Mouse (Mus musculus) Muller cell, postnatal 12 days (primary cell): ENCODE results near the gene Capn1.
A peak's percentile ranks its signal among the peaks of the same experiment; 100 is the strongest.

Source experiments
- DNase-seq: peaks from one replicate; pipeline ENCODE4 v3.0.0-alpha.2; 2015; ENCODE audit errors: inconsistent ontology term

Gene Capn1

DNA sequence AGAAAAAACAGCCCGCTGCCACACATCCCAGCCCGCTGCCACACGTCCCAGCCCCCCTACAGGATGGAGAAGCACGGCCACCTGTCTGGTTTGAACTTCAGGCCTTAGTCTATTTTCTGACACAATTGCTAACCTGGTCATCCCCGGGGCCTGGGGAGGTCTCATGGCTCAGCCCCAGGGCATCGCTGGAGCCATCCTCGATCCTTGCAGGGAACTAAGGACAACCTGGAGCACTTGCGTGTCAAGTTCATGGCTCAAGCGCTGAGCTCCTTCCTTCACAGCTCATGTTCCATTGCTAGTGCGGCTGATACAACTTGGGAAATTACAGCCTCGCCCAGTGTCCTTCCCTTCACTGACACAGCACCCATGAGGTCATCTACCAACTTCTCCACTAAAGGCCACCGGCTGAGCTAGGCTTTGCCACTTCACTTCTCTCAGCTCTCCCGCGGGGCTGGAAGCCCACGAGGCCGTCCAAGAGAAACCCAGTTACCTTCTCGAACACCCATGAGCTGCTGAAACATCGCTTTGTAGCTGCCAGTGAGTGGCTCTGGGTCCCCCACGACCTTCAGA is 62.4 kb downstream of the Capn1 start:
- DNase-seq, result no peak

GRCm38 (mm10) chr19:5952071-5952691 is 63.5 kb downstream of the Capn1 start:
- DNase-seq, result no peak

GRCm38 (mm10) chr19:5951631-5952030 is 64.1 kb downstream of the Capn1 start:
- DNase-seq, result no peak

DNA sequence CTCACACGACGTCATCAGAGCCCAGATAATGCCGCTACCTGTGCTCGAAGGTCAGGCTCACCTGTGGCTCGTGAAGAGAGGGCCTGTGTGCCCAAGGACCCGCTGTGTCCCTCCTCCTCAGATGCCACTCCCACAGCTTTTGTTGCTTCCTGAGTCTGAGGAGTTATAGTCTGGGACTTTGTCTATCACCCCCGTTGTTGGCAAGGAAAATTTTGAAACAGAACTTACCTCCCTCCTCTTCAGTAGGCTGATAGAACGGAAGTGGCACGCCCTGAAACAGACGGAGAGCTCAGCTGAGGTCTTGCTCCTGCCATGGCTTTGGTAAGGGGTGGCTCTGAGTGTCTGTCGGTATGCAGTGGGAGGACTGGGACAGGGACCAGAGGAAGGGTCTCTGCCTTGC is 65.5 kb downstream of the Capn1 start:
- DNase-seq, result no peak

GRCm38 (mm10) chr19:5945891-5946290 is 69.8 kb downstream of the Capn1 start:
- DNase-seq, result peak; percentile 40

GRCm38 (mm10) chr19:5945027-5945426 is 70.7 kb downstream of the Capn1 start:
- DNase-seq, result no peak

DNA sequence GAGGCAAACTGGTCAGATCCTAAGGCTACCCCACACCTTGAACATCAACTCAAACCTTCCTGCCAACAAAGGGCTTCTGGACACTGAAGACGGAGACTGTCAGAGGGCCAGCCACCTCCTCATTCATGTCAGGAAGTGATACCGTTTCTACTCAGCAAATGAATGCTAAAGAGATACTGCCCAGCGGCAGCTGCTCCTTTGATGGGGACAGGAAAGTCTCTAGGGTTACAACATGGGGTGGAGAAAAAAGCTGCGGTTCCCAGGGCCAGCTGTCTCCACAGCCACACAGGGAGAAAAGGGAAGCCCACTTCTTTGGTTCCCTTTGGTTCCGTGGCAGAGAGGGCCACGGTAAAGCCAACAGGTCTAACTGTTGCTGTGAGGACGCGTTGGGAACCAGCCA is 71.6 kb downstream of the Capn1 start:
- DNase-seq, result no peak

DNA sequence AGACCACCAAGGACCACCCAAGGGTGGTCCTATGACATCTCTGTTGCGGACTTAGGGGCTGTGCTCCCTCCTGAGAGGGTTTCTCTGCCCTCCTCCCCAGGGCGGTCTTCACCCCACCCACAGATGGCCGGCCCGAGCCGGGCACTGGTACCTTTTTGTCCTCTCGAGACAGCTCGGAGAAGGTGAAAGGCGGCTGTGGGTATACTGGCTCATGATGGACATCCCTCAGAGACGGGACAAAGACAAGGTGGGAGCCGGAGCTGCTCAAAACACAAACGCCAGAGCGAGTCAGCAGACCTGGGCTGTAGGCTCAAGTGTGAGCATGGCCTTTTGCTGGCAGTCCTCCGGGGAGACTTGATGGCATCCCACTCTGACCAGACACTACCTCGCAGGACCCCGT is 72.3 kb downstream of the Capn1 start:
- no peak for DNase-seq

- no peak for DNase-seq
Measured at GRCm38 (mm10) chr19:5942581-5942980, 73.1 kb downstream of the Capn1 start.

DNA sequence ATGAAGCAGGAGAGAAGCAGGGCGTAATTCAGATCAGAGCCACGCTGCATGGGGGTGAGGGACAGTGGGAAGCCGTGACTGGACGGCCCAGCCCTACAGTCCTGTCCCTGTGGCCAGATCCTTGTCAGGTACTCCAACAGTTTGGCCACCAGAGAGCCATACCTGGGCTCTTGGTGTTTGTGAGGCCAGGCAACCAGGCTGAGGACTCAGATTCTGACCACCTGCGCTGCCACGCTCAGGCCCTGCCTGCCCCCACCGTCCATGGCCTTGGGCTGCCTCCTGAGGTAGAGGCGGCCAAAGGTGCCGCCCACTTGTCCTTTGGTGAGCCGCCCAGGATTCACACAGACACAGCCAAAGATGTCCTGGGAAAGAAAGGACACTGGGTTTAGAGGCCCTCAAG is 75.0 kb downstream of the Capn1 start:
- DNase-seq, result no peak

DNA sequence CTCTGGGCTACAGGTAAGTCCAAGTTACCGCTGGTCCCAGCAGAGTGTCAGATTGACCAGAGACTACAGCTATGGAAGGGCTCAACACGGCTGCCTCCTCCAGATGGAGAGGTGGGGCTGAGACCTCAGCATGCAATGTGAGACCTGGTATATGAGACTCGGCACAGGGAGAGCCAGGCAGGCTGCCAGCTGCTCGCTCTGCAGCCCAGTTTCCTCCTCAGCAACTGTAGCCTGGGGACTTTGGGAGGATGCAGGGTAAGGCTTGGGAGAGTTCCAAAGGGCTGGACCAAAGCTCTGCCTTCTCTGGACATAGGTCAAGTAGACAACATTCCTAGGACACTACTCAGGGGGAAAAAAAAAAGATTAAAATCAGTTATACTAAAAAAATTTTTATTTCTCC is 75.5 kb downstream of the Capn1 start:
- peak; percentile 74 for DNase-seq

GRCm38 (mm10) chr19:5939715-5940114 is 76.0 kb downstream of the Capn1 start:
- no peak for DNase-seq
